Mouse (Mus musculus) left cerebral cortex, postnatal 14 days (tissue): ENCODE measurements at regions not wholly inside any gene's neighbourhood (a gene's known extent, or its start where the extent isn't known, plus 50 kb on each side); places are given as distances from the start of the nearest gene placed in this dataset.

Source experiments
- DNase-seq, 2 experiments: peaks; one replicate each; pipeline ENCODE4 v3.0.0; 2021 to 2022; ENCODE audit warnings: low spot score in 2 of 2, mixed read lengths in 1 of 2
- intact Hi-C: fragments of 180-260 bp; cut with DNase I; formaldehyde crosslinking; loops from one replicate; pipeline ENCODE4 v1.15.1; 2025

DNA sequence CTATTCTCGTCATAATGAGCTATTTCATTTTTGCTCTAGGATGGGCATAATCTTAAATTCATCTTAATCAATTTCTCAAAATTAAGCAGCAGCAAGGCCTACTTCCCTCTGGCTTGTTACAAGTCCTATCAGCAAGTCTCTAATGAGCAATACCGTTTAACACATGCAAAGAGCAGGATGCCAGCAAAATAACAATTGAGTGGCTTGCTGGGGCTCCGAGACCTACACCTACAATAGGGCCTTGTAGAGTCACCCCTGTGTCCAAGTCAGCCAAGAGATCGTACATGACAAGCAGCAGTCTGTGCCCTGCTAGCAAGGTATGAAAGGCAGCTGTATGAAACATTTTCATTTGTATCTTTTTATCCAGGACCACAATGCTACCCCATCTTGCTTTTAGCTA is 169.7 kb upstream of the Phyhipl start:
- intact Hi-C loops = no loop called here

DNA sequence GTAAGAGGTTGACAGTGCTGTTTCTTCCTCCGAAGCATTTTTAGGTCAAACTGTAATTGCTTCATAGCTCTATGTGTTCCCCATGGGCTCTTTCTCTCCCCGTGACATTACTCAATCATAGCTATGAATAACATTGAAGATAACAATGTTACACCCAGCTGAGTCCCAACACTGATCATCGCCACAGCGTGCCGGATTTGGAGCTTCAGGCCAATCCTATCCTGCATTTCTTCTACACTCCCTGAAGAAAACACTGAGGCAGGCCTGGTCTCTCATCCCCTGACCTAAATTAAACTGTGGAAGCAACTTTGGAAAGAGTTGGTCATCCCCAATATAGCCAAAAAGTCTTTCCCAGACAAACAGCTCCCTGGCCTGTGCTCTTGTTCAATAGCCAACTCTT is 168.7 kb upstream of the Phyhipl start:
- intact Hi-C loops = no loop called here
- DNase-seq = no peak

More for the DNA sequence above, 169.7 kb upstream of the Phyhipl start:
- DNase-seq = no peak

DNA sequence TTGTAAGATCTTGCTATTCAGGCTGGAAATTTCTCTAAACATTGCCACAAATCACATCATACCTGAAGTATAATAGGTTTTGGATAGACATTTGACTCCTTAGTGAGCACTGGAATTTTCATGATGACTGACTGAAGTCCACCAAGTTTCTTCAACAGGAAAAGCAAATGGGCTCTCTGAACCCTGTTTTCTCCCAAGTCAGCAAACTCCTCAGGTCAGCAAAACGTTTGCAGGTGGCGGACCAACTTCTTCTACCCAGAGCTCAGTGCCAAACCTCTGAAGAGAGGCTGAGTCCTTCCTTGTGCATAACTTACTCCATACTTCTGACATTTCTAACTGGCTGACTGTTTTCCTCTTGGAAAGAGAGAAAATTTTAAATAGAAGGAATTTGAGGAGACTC is 164.2 kb upstream of the Phyhipl start:
- intact Hi-C loops = loop anchor here (5.0 to 10.0 kb wide), 3 partner anchors 142 to 455 kb away; no protein-coding TSS in a partner anchor
- no peak for DNase-seq

DNA sequence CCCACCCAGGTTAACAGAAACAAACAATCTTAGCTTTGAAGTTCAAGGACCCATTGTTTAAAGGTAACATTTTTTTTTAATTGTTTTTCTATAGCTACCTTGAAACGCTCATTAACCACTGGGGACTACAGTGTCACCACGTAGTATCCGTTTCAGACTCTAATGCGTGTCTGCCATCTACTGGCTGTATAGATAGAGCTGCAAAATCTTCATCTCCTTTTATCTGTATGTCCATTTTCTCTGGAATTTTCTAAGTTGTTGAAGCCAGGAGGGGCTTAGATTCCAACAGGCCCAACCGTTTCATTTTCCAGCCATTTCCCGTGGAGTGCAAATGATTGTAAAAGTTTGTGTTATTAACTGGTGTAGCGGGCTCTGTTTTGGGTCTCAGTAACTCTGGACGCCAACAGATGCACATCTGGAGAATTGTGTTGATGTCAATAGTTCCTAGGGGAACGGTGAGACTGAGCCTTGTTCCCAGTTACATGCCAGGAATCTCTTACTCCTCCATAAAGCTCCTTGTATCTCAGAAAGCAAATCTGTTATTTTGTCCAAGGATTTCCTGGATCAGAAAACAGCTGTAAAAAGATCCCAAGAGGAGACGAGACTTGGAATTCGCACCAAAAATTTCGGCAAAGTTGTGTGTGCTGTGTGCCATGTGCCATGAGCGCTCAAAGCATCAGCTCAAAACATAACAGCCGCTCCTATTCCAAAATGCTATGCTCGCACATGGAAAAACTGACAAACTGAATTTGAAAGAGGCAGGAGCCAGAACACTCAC is 158.8 kb upstream of the Phyhipl start:
- intact Hi-C loops = loop anchor here (5.0 to 10.0 kb wide), 6 partner anchors 148 to 497 kb away; no protein-coding TSS in a partner anchor
- DNase-seq = peak; percentile 65 to 68

DNA sequence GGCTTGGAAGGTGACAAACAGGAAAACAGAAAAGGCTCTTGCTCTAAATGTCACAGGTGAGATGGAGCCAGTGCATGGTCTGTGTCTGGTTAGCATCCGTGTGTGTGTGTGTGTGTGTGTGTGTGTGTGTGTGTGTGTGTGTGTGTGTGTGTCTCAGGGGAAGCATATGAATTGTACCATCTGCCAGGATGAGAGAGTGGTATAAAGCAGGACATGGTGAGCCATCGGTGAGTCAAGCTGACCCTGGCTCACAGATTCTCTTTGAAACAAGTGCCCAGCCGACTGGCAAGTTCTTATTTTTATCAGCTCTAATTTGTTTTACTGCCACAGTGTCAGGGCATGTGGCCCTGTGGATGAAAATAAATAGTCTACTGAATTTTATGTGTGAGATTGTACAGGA is 153.6 kb upstream of the Phyhipl start:
- intact Hi-C loops = no loop called here
- DNase-seq = no peak

DNA sequence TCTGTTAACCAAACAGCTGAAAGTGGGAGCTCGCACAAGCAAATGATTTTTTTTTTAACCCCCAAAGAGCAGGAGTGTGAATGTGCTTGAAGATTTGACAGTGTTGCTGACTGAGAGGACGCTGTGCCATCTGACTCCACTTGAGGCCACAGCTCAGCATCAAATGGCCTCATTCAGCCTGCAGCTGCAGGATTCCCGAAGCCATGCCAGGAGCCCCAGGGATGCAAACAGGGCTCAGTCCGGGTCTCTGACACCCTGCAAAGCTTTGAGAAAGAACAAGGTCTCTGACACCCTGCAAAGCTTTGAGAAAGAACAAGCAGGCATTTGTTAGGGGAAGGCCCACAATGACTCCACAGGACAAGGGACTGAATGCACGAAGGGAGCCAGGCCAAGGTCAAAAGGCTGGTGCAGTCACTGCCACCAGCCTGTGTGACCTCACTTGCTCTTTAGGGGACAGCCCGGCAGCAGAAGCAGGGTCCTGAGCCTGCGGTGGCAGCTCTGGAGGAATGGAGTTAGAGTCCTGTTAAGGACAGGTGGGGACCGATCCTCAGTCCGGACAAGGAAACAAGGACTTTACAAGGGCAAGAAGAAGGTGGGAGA is 151.1 kb upstream of the Phyhipl start:
- intact Hi-C loops = no loop called here
- peak; percentile 38 to 44 for DNase-seq

DNA sequence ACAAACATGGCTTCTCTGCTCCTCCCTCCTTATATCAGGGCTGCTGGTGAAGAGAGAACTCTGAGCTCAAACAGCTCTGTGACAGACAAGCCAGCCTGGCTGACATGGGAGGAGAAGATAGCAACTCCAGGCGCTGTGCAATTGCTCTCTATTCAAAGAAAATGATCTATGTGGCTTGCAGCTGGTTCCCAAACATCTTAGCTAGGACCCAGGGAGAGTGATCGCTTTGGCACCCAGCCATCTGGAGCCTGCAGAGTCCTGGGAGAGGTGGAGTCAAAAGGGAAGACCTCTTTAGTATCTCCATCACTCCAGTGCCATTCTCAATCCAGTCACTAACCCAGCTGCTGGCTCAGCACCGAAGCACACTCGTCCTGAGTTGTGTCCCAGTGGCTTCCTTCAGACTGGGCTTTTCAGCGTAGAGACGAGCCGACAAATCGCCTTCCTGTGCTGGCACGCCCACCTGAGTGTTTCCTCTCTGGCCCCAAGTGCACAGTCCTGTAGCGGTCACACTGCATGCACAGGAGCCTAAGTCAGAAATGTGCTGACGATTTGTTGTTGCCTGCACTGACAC is 145.1 kb upstream of the Phyhipl start:
- intact Hi-C loops = loop anchor here (5.0 kb wide), 2 partner anchors 49 to 84 kb away; no protein-coding TSS in a partner anchor
- DNase-seq = peak; percentile 11 to 18

DNA sequence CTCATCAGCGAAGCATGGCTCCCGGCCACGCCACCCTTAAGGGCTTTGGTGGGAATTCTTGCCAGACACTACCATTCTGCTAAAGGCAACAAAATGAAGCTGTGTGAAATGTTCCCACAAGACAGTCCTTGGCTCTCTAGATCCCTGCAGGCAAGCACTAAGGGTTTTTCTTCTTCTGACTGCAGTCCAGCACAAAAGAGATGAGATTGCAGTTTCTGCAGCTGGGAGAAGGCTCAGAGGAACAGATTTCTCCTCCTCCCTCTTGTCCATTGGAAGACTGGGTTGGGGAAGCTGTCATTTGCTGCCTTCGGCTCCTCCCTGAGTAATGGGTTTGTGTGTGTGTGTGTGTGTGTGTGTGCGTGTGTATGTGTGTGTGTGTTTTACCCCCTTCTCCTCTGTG is 144.1 kb upstream of the Phyhipl start:
- intact Hi-C loops = loop anchor here (5.0 kb wide), 2 partner anchors 48 to 83 kb away; no protein-coding TSS in a partner anchor
- DNase-seq = peak; percentile 30 to 58

DNA sequence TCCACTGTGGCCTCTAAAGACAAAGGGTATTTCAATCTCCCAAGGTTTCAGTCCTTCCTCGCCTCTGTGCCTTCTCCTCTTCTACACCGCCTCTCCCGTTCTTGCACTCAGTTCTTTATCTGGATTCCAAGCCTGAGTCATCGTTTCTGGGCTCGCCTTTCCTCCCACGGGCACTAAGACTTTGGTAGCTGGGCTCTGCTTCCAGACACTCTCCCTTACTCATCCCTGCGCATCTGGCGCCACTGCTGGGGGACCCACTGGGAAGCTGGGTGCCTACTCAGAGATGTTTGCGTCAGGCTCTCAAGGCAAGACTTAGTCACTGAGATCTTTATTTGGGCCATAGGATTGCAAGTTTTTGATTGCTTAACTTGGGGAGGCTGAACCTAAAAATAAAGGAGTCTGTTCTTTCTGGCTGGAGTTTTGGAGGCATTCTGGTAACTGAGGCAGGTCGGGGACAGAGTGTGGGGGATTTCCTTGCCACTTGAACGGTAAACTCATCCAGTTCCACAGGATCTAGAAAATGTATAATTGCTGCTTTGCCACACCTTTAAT is 143.5 kb upstream of the Phyhipl start:
- intact Hi-C loops = no loop called here
- peak; percentile 80 to 85 for DNase-seq

DNA sequence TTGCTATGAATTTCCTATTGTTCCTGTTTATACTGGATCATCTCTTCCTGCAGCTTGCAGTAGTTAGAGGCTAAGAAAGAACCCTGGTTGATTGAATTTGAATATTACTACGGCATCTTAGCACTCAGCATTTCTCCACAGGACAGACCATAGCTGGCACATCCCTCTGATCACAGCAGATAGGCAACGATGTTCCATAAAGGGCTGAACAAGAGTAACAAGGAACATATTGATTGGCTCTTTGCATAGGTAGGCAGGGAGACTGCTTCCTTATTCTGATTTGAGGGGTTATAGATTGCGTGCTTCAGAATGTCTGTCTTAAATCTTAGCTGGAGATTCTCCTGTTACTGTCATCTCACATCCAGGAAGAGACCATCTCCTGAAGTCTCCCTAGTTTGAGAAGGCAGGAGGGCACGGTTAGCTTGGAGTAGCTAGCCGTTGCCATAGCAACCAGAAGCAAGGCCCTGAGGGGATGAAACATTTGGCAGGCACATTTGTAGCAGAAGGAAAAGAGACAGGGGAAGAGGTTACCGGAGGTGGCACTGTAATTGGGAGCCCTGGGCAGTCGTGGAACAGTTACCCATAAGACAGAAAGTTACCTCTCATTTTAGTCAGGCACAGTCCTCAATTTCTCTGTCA is 133.2 kb upstream of the Phyhipl start:
- DNase-seq = peak; percentile 40 to 44
- intact Hi-C loops = no loop called here

DNA sequence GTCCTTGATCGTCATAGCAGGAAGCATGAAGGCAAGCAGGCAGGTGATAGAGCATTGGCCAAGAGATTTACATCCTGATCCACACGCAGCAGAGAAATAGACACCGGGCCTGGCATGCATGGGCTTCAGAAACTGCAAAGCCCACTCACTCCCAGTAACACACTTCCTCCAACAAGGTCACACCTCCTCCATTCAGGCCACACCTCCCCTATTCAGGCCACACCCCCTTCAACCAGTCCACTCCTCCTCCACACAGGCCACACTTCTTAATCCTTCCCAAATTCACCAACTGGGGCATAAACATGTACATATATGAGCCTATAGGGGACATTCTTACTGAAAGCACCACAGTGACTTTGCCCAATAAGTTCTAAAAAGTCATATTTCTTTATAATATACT is 125.3 kb upstream of the Phyhipl start:
- intact Hi-C loops = no loop called here
- no peak for DNase-seq

DNA sequence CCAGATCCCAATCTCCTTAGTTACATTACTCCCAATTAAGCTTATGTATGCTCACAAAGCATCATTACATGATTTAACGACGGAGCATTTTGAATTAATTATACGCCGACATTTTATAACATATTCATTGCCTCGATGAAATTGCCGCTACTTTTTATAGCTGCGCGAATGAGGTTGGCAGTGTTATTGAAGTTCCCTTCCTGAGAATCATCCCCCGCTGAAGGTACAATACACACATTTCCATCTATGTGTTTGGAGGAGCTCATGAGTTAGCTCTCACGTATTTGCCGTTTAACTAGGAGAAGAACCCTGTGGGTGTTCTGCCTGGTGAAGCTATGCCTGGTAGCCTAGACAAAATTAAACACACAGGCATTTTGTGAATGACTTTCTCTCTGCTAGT is 122.8 kb upstream of the Phyhipl start:
- peak; percentile 10 to 22 for DNase-seq
- intact Hi-C loops = no loop called here

DNA sequence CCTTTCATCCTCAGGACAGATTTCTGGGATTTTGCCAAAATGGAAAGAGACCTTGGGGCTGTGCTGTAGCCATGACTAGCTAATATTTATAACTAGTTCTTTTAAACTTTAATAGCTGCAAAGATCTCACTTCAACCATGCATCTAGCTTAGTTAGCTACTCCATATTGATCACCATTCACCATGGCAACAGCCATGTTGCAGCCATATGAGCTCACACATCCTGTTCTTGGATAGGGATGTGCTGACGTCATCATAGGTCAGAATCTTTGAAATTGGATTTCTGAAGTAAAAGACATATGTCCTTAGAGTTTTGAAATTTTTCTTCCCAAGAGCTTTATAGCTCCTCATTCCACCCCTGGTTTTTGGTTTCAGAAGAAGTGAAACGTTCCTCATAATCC is 118.8 kb upstream of the Phyhipl start:
- intact Hi-C loops = no loop called here

DNA sequence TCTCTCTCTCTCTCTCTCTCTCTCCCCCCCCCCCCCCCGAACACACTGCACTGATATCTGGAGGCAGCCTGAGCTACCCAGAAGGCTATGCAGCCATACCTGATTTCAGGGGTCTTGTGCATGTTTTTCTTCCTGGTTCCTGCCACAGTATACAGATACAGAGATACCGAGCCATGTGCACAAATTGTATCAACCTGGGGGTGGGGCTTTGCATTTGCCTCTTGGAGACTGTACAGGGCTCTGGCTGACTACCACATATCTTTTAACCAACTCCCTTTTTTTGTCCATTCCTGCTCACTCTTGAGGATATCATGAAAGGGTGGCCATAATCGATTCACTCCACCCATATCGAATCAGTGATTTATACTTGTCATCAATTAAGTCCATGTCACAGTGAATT is 118.4 kb upstream of the Phyhipl start:
- intact Hi-C loops = no loop called here

More for the DNA sequence above, 118.8 kb upstream of the Phyhipl start:
- no peak for DNase-seq

DNA sequence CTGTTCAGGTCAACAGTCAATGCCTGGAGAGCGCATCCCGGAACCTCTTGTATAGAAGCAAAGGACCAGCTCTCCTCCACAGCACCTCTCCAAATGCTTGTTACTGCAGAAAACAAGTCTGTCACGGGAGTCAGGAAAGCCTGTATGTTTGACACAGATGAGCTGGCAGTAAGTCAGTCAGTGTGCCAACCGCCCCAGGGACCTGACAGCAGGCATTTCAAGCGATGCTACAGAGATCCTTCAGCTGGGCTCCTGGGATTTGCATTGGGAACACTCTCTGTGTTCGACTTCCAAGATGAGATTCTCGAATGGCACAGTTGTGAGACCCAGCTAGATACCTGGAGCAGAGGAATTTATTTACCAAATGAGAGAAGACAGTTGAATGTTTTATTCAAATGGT is 111.7 kb upstream of the Phyhipl start:
- DNase-seq = no peak
- intact Hi-C loops = no loop called here

More for the DNA sequence above, 118.4 kb upstream of the Phyhipl start:
- no peak for DNase-seq

DNA sequence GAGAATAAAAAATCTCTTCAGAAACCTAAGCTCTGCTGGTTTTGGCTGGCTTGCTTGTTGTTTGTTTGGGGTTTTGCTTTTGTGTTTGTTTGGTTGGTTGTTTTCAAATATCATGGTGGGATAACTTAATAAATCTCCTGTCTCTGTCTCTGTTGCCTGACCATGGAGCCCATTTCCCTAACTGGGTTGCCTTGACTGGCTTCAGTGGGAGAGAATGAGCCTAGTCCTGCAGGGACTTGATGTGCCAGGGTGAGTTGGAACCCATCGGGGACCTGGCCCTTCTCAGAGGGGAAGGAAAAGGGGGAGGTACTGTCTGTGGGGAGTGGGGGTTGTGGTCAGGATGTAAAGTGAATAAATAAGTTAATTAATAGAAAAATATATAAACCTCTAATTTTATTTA is 111.1 kb upstream of the Phyhipl start:
- intact Hi-C loops = no loop called here
- DNase-seq = no peak

DNA sequence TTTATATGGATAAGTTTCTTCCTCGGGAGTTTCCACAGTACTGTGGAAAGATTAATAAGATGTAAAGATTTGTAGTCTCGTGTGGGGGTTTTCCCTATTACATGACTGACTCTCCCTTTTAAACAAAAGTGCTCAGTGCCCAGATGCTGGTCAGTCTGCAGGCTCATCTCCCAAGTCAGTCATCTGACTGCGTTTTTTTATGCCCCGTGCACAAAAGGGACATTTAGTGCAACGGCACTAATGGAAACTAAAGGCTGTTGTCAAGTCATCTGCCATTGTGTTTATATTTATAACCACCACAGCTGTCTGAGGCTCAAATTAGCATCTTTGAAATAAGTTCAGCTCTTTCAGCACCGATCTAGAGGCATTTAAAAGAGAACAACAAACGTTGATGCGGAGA is 110.7 kb upstream of the Phyhipl start:
- intact Hi-C loops = no loop called here
- DNase-seq = no peak

DNA sequence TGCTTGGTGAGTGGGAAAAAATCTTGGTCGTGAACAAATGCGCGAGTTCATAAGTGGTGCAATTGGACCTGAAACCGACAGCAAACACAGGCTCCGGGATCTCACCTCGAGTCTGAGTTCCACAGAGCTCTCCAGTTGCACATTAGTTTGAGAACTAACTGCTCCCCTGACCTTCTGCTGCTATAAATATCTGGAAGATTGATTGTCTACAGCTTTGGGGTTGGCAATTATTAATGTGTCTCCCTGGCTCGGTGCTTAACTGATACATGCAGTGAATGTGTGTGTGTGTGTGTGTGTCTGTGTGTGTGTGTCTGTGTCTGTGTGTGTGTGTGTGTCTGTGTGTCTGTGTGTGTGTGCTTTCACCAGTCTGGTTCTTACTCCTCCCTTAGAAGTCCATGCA is 107.4 kb upstream of the Phyhipl start:
- no peak for DNase-seq
- intact Hi-C loops = no loop called here

DNA sequence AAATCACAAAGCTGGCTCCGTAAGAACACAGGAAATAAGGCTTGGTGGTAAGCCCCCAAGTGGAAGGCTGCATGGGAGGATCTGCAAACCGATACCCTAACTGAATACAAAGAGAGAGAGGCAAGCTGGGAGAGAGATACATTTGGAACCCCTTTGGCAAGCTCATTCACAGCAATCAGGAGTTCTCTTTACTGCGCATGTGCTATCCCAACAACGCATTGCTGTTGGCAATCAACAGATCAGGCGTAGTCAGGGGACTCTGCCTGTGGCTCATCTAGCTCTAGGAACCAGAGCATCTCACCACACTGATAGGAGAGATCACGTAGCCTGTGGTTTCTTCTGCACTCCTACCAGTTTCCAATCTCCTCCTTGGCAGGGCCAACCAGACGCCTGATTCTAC is 103.9 kb upstream of the Phyhipl start:
- DNase-seq = peak in 1 of 2 experiments; percentile 30
- intact Hi-C loops = no loop called here

DNA sequence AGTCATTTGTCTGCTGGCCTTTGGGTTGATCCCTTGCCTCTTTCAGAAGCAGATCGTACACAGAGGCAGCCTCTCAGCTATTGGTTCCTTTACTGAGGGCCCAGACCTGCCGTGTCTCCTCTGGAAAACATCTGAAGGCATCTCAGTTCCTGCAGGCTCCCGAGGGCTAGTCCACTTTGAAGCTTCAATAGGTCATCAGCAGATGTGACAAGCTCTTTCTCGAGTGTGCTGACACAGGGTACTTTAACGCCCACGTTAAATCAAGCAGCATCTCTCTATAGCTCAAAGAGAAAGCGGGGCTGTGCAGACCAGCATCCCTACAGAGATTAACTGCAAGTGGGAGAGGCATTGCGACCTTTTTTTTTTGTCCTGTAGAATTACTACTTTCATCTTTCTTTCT is 96.0 kb upstream of the Phyhipl start:
- DNase-seq = no peak
- intact Hi-C loops = loop anchor here (5.0 kb wide), 1 partner anchor 51 kb away; no protein-coding TSS in a partner anchor
